In genomic region chr2:156313153-156313552, GRCm38 (mm10) we compare ENCODE assay signal across 8 mouse cellular contexts. TPM values are rescaled to one million over a fixed set of nuclear protein-coding genes. Genes with fewer than 3 reads are reported as not detected.
DNase-seq lines count a peak whose midpoint lies in the region; ATAC-seq and TF ChIP-seq lines count a peak whose summit lies in the region.

No protein-coding gene starts in this region.

- H3ac ChIP-seq in C2C12 (ENCODE audit: control insufficient read depth, insufficient read length, low read depth): peak overlapping the region; percentile 86

- H3K4me1 ChIP-seq in heart, embryonic 10.5 days: peaks cover 12% of the 10 kb centered on the region
- no peaks in the 10 kb centered on the region; the same call in 1 of the 2 replicates for H3K4me1 ChIP-seq in forebrain, embryonic 11.5 days (replicated peaks; ENCODE audit: control insufficient read depth, insufficient read depth, low read length)
- peaks cover 27% of the 10 kb centered on the region for H3K4me1 ChIP-seq in liver, embryonic 13.5 days (replicated peaks)

- peak overlapping the region; percentile 98 for H3K27ac ChIP-seq in heart, embryonic 10.5 days
- no peak overlapping the region for H3K27ac ChIP-seq in forebrain, embryonic 11.5 days (ENCODE audit: low read depth, low read length)
- H3K27ac ChIP-seq in liver, embryonic 13.5 days: peak overlapping the region; percentile 93; the same call in 1 of the 2 replicates

- H3K79me3 ChIP-seq in C2C12 (ENCODE audit: low read depth): peaks cover 2% of the 10 kb centered on the region

- no peak for DNase-seq in heart, embryonic 10.5 days (ENCODE audit: low spot score)
- no peak for DNase-seq in heart, postnatal 10 days
- no peak for DNase-seq in forebrain, embryonic 11.5 days (ENCODE audit: low spot score)
- no peak for DNase-seq in liver, embryonic 13.5 days
- no peak for DNase-seq in frontal cortex, postnatal 25 days (ENCODE audit: low spot score in 2 of 2)
- DNase-seq in adrenal gland, adult 18-20 months (ENCODE audit: low spot score in 2 of 2): no peak
- DNase-seq in gastrocnemius, postnatal 4 days (ENCODE audit: low spot score in 2 of 2): no peak

- H3K4me2 ChIP-seq in forebrain, embryonic 11.5 days (ENCODE audit: low read depth, low read length, severe bottlenecking): peak overlapping the region; percentile 85
- peak overlapping the region; percentile 87 for H3K4me2 ChIP-seq in liver, embryonic 13.5 days

- no peak overlapping the region for H3K9ac ChIP-seq in forebrain, embryonic 11.5 days (ENCODE audit: low read length)
- peak overlapping the region; percentile 93 for H3K9ac ChIP-seq in liver, embryonic 13.5 days

- WGBS in heart, embryonic 10.5 days: 53% methylated on average over 3 of the region's 3 CpGs
- WGBS in forebrain, embryonic 11.5 days: 64% methylated on average over 3 of the region's 3 CpGs
- WGBS in liver, embryonic 13.5 days (ENCODE audit: insufficient replicate concordance): 51% methylated on average over 3 of the region's 3 CpGs

- peaks cover 18% of the 10 kb centered on the region for H3K36me3 ChIP-seq in heart, embryonic 10.5 days
- H3K36me3 ChIP-seq in C2C12 (ENCODE audit: control insufficient read depth, insufficient read depth): peaks cover 7% of the 10 kb centered on the region
- no peaks in the 10 kb centered on the region for H3K36me3 ChIP-seq in forebrain, embryonic 11.5 days (ENCODE audit: control insufficient read depth, insufficient read depth, low read length)
- peaks cover 4% of the 10 kb centered on the region; the same call in 1 of the 2 replicates for H3K36me3 ChIP-seq in liver, embryonic 13.5 days

- H3K4me3 ChIP-seq in heart, embryonic 10.5 days: peak overlapping the region; percentile 76
- peak overlapping the region; percentile 48 for H3K4me3 ChIP-seq in C2C12 (ENCODE audit: insufficient read depth, poor library complexity, severe bottlenecking)
- H3K4me3 ChIP-seq in forebrain, embryonic 11.5 days (ENCODE audit: low read depth, low read length): peak overlapping the region; percentile 90
- peak overlapping the region; percentile 93 for H3K4me3 ChIP-seq in liver, embryonic 13.5 days (replicated peaks)

- no peaks in the 10 kb centered on the region for H3K27me3 ChIP-seq in heart, embryonic 10.5 days (ENCODE audit: insufficient read depth, poor library complexity, severe bottlenecking)
- no peaks in the 10 kb centered on the region for H3K27me3 ChIP-seq in C2C12 (ENCODE audit: control insufficient read depth, insufficient read depth, insufficient read length)
- no peaks in the 10 kb centered on the region for H3K27me3 ChIP-seq in forebrain, embryonic 11.5 days (ENCODE audit: control insufficient read depth, insufficient read depth, low read length)
- no peaks in the 10 kb centered on the region for H3K27me3 ChIP-seq in liver, embryonic 13.5 days

- no peaks in the 10 kb centered on the region for H3K9me3 ChIP-seq in heart, embryonic 10.5 days
- no peaks in the 10 kb centered on the region for H3K9me3 ChIP-seq in forebrain, embryonic 11.5 days (ENCODE audit: control insufficient read depth, low read length)
- H3K9me3 ChIP-seq in liver, embryonic 13.5 days (replicated peaks): no peaks in the 10 kb centered on the region

- intact Hi-C loops in heart, postnatal 10 days (cut with DNase I): no loop called here

- no peak for ATAC-seq in forebrain, embryonic 11.5 days (replicated peaks; ENCODE audit: low FRiP score)
- no peak for ATAC-seq in liver, embryonic 13.5 days (ENCODE audit: low read depth)

- TF ChIP-seq CTCF in C2C12 (IDR thresholded peaks at IDR 0.05; ENCODE audit: control insufficient read depth, insufficient read depth, insufficient read length): no peak

- peaks cover 13% of the 10 kb centered on the region for H3K79me2 ChIP-seq in C2C12 (ENCODE audit: control insufficient read depth, insufficient read depth)

TF ChIP-seq in C2C12, 6 proteins besides CTCF, POLR2A, EP300 and RAD21:
- TF ChIP-seq MYOD1 (IDR thresholded peaks at IDR 0.05; ENCODE audit: control insufficient read depth, insufficient read length, low read depth): no peak
- no peak for TF ChIP-seq USF1 (IDR thresholded peaks at IDR 0.05; ENCODE audit: low read depth)
- TF ChIP-seq MYOG (IDR thresholded peaks at IDR 0.05; ENCODE audit: control insufficient read depth, extremely low read depth, insufficient read length): no peak
- TF ChIP-seq MAX (IDR thresholded peaks at IDR 0.05): no peak

RNA-seq across cellular contexts. Expression of gene Scand1, which starts 0.6 kb away (rescaled TPM):
- polyA plus RNA-seq in heart, embryonic 10.5 days (2016; fragmentation: Nextera tagmentation; extraction: Ambion mirVana): 50.8 and 60.3 TPM in 2 replicates
- total RNA-seq in heart, postnatal 10 days (2021): 10 to 100 TPM; 85.3 to 96.6 TPM
- polyA plus RNA-seq in C2C12 (2012; fragmentation: generic; extraction: Trizol): 140 TPM
- polyA plus RNA-seq in forebrain, embryonic 11.5 days (2014; fragmentation: Nextera tagmentation; extraction: Ambion mirVana): 78.0 and 84.0 TPM in 2 replicates
- polyA plus RNA-seq in liver, embryonic 13.5 days (2015; fragmentation: Nextera tagmentation; extraction: Ambion mirVana): 34.4 and 34.6 TPM in 2 replicates
- total RNA-seq in adrenal gland, adult 18-20 months (2021): 100 to 1,000 TPM; 102 to 113 TPM
- 10 to 100 TPM; 63.7 to 76.2 TPM for total RNA-seq in gastrocnemius, postnatal 4 days (2021)

RNA-seq across cellular contexts. Expression of gene Cnbd2, which starts 1.1 kb away (rescaled TPM):
- 2.3 TPM in 2 replicates for polyA plus RNA-seq in heart, embryonic 10.5 days (2016; fragmentation: Nextera tagmentation; extraction: Ambion mirVana)
- 1 to 10 TPM in 1 of 2 experiments, under 1 TPM in 1; 0.81 to 1.1 TPM for total RNA-seq in heart, postnatal 10 days (2021)
- 1.7 TPM for polyA plus RNA-seq in C2C12 (2012; fragmentation: generic; extraction: Trizol)
- 3.6 and 4.5 TPM in 2 replicates for polyA plus RNA-seq in forebrain, embryonic 11.5 days (2014; fragmentation: Nextera tagmentation; extraction: Ambion mirVana)
- polyA plus RNA-seq in liver, embryonic 13.5 days (2015; fragmentation: Nextera tagmentation; extraction: Ambion mirVana): 1.1 and 1.7 TPM in 2 replicates
- 1 to 10 TPM; 2.3 to 3.5 TPM for total RNA-seq in adrenal gland, adult 18-20 months (2021)
- 1 to 10 TPM; 2.8 to 2.9 TPM for total RNA-seq in gastrocnemius, postnatal 4 days (2021)
